Mouse (Mus musculus) gastrocnemius, postnatal 36 days (tissue): ENCODE measurements around the gene Rap1gap2. TPM values are rescaled to one million over a fixed set of nuclear protein-coding genes. Genes with fewer than 3 reads are reported as not detected.

Source experiments
- DNase-seq, 2 experiments: peaks; one replicate each; pipeline ENCODE4 v3.0.0; 2022
- intact Hi-C: fragments of 180-260 bp; cut with DNase I; formaldehyde crosslinking; loops from one replicate; pipeline ENCODE4 v1.15.1; 2025
- total RNA-seq, 2 experiments: library from RNA; stranded (reverse); gene quantifications; 2 replicates each; pipeline ENCODE4 v1.2.3; 2021

The Rap1gap2 gene
- total RNA-seq, 2 experiments from 2014 or later: 9.7 to 12.4 TPM

- intact Hi-C loops: no loop called here
- peak; percentile 53 to 66 for DNase-seq
Observed at GRCm38 (mm10) chr11:74522487-74523209, 88.1 kb downstream of the Rap1gap2 start.

GRCm38 (mm10) chr11:74521981-74522486 is 88.7 kb downstream of the Rap1gap2 start:
- DNase-seq: peak; percentile 8 to 31
- intact Hi-C loops: no loop called here

- no peak for DNase-seq
- intact Hi-C loops: no loop called here
Observed at GRCm38 (mm10) chr11:74520201-74520600, 90.5 kb downstream of the Rap1gap2 start.

- DNase-seq: no peak
Observed at GRCm38 (mm10) chr11:74516112-74516511, 94.6 kb downstream of the Rap1gap2 start.

GRCm38 (mm10) chr11:74515046-74515445 is 95.7 kb downstream of the Rap1gap2 start:
- DNase-seq: no peak
- intact Hi-C loops: no loop called here

More at GRCm38 (mm10) chr11:74516112-74516511, 94.6 kb downstream of the Rap1gap2 start:
- intact Hi-C loops: no loop called here

- intact Hi-C loops: no loop called here
- DNase-seq: no peak
Observed at GRCm38 (mm10) chr11:74512595-74512994, 98.1 kb downstream of the Rap1gap2 start.

- intact Hi-C loops: no loop called here
- DNase-seq: no peak
Observed at GRCm38 (mm10) chr11:74506275-74506674, 104.4 kb downstream of the Rap1gap2 start.

GRCm38 (mm10) chr11:74502485-74502884 is 108.2 kb downstream of the Rap1gap2 start:
- intact Hi-C loops: no loop called here

GRCm38 (mm10) chr11:74501989-74502388 is 108.7 kb downstream of the Rap1gap2 start:
- DNase-seq: no peak
- intact Hi-C loops: no loop called here

More at GRCm38 (mm10) chr11:74502485-74502884, 108.2 kb downstream of the Rap1gap2 start:
- DNase-seq: no peak

GRCm38 (mm10) chr11:74501061-74501460 is 109.7 kb downstream of the Rap1gap2 start:
- intact Hi-C loops: no loop called here
- DNase-seq: no peak

- intact Hi-C loops: no loop called here
- no peak for DNase-seq
Observed at GRCm38 (mm10) chr11:74499521-74500099, 111.1 kb downstream of the Rap1gap2 start.

GRCm38 (mm10) chr11:74499058-74499457 is 111.7 kb downstream of the Rap1gap2 start:
- DNase-seq: no peak
- intact Hi-C loops: no loop called here

GRCm38 (mm10) chr11:74496581-74496980 is 114.1 kb downstream of the Rap1gap2 start:
- DNase-seq: no peak
- intact Hi-C loops: no loop called here

- intact Hi-C loops: no loop called here
- no peak for DNase-seq
Observed at GRCm38 (mm10) chr11:74493936-74494335, 116.8 kb downstream of the Rap1gap2 start.

GRCm38 (mm10) chr11:74493172-74493862 is 117.4 kb downstream of the Rap1gap2 start:
- intact Hi-C loops: no loop called here
- DNase-seq: no peak

- intact Hi-C loops: no loop called here
- no peak for DNase-seq
Observed at GRCm38 (mm10) chr11:74491130-74491529, 119.6 kb downstream of the Rap1gap2 start.

- no peak for DNase-seq
- intact Hi-C loops: no loop called here
Observed at GRCm38 (mm10) chr11:74489239-74489638, 121.5 kb downstream of the Rap1gap2 start.

- intact Hi-C loops: no loop called here
Observed at GRCm38 (mm10) chr11:74487952-74488351, 122.8 kb downstream of the Rap1gap2 start.

GRCm38 (mm10) chr11:74485435-74486217 is 125.1 kb downstream of the Rap1gap2 start:
- DNase-seq: no peak
- intact Hi-C loops: no loop called here

More at GRCm38 (mm10) chr11:74487952-74488351, 122.8 kb downstream of the Rap1gap2 start:
- no peak for DNase-seq

- intact Hi-C loops: no loop called here
- no peak for DNase-seq
Observed at GRCm38 (mm10) chr11:74483871-74484270, 126.8 kb downstream of the Rap1gap2 start.
